Mouse (Mus musculus): ENCODE results near the gene BC016579.

Gene BC016579

DNA sequence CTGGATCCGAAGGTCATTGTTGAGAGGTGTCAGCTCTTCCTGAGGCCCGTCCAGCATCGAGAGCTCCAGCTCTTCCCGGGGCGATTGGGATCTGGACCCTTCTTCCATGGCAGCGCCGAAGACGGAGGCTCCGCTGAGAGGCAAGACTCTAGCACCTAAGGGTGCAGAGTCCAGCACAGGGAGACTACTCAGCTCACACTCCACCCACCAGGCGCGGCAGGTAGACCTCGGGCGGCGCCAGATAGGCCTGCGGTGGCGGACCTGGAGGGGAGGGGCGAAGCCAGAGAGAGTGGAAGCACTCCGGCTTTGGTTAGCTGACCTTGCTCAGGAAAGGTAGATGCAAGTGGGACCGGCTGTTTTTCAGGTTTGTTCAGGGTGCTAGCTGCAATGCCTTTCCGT lies at the start of gene BC016579:
Gene BC016579, minus strand, starts transcription at position 135 of the 399 bp plus-strand sequence.
- peak; percentile 16 for DNase-seq

DNA sequence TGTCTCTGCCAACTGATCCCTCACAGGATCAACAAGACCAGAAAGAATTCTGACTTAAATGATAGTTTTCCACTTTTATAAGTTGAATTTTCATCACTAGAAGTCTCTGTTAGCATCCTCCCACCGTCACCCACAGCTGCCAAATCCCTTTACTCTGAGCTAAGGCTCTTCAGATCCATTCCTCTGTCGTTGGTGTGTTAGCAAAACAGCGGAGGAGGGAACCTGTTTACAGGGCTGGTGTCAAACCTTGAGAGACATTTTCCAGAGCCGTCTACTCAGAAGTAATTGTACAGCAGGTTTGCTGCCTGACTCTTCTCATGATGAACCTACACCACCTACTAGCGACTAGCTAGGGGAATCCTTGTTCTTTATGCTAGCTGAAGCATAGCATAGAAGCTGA lies 45.4 kb upstream of the BC016579 start:
- no peak for DNase-seq

DNA sequence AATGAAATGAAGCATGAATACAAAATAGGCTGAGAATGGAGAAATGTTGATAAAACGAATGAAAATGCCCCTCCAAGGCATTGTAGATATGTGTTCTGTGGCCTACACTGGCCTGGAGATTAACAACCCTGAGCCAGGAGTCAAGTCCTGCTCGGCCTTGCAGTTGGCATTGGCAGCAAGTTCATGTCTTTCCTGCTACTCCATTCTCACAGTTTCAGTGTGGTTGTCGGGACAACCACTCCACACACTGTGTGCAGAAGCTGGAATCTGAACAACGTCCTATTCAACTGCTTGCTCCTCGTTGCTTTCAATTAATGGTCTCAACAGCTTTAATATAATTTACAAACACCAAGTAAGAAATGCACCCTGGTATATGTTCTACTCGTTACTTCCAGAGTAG lies 44.1 kb upstream of the BC016579 start:
- DNase-seq, result no peak

DNA sequence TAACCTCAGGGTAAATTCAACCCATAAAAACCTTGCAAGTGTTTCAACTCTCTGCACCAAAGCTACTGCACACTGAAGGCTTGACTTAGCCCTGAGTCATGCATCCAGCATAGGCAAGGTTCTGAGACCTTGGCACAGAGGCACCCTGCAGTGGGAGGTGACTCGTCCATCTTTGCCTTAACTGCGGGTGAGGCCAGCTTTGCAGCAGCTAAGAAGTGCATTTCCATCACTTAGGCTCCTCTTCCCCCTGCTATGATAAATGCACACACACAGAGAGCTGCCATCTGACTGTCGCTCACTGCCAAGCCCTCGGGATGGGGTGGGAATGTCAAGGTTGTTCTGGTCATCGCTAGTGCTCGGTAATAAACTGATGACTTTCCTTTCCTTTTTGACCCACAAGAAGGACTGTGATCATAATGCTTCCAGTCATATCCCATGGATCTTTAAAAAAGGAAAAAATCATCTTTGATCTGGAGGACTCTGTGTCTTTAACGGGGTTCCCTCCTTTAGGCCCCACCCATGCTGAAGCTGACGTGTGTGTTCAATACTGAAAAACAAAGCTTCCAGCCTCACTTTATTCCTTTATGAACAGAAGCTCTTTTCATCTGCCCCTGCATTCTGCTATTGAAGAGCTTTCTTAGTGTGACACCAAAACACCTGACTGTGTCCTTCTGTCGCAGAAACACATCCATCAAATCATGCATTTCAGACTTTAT lies 41.7 kb upstream of the BC016579 start:
- no peak for DNase-seq

- no peak for DNase-seq
Observed at GRCm38 (mm10) chr16:45693558-45693957, 39.7 kb upstream of the BC016579 start, which contains the start of gene Tmprss7. Gene Tmprss7 (minus strand): TSS chr16:45693658.

- no peak for DNase-seq
Observed at GRCm38 (mm10) chr16:45692851-45693250, 39.0 kb upstream of the BC016579 start.

DNA sequence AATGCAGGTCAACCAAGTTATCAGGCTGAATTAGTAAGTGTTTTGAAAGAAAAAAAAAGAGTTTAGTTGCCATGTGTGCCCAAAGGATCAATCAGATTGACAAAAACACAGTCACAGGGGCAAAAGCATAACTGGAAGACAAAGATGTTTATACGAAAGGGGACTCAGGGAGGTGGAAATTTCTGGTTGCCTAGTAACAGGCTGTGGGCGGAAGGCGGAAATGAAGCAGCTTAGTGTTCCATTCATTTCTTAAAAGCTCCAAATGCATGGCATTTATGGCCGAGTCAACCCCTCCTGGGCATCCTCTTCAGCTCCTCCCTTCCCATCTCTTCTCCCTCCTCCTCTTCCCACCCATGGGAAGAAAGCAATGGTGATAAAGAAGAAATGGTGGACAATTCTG lies 36.3 kb upstream of the BC016579 start:
- DNase-seq, result no peak

GRCm38 (mm10) chr16:45686833-45687232 lies 33.0 kb upstream of the BC016579 start:
- DNase-seq, result no peak

- DNase-seq, result no peak
Observed at GRCm38 (mm10) chr16:45685295-45685694, 31.4 kb upstream of the BC016579 start.

- peak; percentile 11 for DNase-seq
Observed at GRCm38 (mm10) chr16:45684815-45685214, 30.9 kb upstream of the BC016579 start.

- no peak for DNase-seq
Observed at GRCm38 (mm10) chr16:45676462-45676861, 22.6 kb upstream of the BC016579 start.

DNA sequence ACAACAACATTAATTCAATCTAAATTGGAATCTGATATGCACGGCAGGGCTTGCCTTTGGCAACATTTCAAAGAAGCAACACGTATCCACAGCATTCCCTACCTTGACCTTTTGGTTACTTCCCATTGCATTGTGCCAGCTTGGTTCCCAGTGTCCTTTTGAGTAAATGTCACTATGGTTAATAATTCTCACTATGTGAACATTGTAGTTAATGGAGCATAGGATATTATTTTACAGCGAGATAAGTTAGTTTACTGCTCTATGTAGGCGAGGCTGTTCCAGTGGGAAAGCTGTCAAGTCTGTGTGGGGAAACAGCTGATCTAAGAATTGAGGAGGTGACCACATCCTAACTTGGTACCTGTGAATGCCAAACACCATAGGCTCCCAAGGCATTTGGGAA lies 16.1 kb upstream of the BC016579 start:
- no peak for DNase-seq

- no peak for DNase-seq
Observed at GRCm38 (mm10) chr16:45668178-45668577, 14.3 kb upstream of the BC016579 start.

DNA sequence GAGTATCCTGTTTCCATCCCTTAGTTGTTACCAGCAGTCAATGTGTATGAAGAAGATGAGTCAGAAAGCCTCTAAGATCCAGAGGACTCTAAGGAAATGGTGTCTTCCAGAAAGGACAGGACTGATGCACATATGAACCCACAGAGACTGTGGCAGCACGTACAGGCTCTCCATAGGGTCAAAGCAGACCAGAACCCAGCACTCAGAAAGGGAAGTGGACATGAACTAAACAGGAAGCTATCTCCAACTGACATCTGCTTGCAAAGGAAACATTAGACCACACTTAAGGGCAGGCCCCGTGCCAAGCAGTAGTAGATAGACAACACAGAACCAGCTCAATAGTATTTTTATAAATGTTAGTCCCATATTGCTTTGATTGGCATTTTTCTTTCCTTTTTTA lies 12.3 kb upstream of the BC016579 start:
- peak; percentile 8 for DNase-seq

GRCm38 (mm10) chr16:45662381-45662780 lies 8.5 kb upstream of the BC016579 start:
- no peak for DNase-seq

DNA sequence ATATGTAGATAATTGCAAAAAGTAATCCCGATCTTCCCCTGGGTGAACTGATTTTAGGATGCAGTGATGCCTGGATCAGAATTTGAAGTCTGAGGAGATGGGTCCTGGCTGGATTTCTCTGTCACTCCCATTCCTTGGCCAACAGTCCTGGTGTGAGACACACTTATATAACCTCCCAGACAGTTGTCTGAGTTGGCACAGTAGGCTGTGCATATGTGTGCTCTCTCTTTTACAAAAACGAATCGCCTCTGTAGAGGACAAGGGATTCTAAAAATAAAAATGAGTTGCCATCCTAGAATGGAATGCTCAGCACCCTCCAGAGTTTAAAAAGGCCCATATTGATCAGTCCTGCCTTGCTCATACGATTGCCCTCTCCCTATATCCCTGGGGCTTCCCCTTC lies 5.7 kb upstream of the BC016579 start:
- no peak for DNase-seq

GRCm38 (mm10) chr16:45658248-45658647 lies 4.4 kb upstream of the BC016579 start:
- DNase-seq, result no peak

GRCm38 (mm10) chr16:45657574-45658159 lies 3.8 kb upstream of the BC016579 start:
- no peak for DNase-seq

DNA sequence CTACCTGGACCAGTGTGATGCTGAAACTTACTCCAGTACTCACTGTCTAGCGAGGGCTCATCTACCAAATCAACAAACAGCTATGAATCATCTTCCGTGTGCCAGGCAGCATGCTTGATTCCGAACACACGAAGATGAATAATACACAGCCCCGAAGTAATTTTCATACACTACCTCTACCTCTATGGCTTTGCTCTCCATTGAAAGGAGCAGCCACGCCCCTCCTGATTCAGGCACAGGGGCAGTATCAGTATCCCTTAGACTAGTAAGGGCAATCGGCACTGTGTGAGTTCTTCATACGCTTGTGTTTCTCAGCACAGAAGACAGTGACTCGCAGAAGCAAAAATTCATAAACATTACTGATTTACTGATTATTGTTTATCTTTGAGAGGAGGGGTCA lies 597 bp upstream of the BC016579 start:
- DNase-seq, result no peak

DNA sequence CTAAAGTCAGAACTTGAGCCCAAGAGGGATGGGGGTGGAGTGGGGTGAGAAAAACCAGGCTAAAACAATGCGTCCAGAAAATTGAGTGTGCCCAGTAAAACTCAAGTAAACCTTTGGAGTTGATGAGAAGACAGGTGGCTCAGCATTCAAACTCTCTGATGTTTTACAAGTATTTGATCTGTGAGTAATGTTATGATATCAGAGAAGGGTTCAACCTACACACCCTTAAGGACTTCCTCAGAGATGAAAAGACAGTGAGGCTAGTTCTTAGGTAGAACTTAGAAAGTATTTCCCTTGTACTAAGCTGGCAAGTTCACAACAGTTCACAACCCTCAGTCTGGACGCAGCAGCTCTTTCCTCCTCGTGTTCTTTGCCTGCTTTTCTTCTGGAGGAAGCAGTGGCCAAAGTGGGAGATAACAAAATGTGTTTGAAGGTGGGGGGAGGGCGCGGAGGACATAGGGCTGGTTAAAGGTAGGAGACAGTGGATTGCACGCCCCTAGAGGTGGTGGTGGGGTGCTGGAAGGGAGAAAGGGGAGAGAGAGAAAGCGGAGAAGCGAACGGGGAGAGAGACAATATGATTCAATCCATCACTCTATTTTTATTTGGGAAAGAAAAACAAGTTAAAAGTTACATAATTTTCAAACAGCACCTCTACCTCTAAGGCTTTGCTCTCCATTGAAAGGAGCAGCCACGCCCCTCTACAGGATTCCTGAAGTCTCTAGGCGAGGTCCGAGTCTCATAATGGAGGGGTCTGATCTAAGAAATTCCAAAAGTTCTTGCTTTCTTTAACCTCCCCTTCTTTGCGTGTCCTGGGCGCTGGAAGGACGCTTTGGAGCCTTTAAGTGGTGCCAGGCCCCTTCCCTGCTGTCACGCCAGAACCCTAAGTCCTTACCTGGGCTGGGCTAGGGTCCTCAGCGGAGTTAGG lies 597 bp downstream of the BC016579 start:
- DNase-seq, result no peak

- DNase-seq, result no peak
Observed at GRCm38 (mm10) chr16:45651497-45651896, 2.4 kb downstream of the BC016579 start.

- no peak for DNase-seq
Observed at GRCm38 (mm10) chr16:45644380-45644779, 9.5 kb downstream of the BC016579 start.

DNA sequence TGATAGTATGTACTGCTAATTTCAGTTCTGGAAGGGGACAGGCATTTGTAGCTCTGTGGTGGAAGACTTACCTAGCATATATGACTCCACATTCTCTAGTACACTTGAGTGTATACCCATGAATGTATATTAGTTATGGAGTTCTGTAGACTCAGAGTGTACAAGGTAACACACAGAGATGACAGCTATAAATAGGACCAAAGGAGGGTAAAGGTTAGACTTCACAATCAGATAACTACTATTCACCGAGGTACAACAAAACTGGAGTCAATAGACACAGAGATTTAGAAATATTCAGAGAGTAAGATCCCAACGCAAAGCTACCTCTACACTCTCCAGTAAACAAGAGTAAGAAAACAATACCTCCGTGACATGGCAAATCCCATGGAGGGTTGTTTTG lies 9.9 kb downstream of the BC016579 start:
- no peak for DNase-seq

GRCm38 (mm10) chr16:45641301-45641700 lies 12.6 kb downstream of the BC016579 start:
- no peak for DNase-seq
